Mouse (Mus musculus) kidney, embryonic 15.5 days (tissue): ENCODE results near the gene Pygm. TPM values are rescaled to one million over a fixed set of nuclear protein-coding genes. Genes with fewer than 3 reads are reported as not detected.

Experiments
- ATAC-seq: fragments of 200-750 bp; cut with Nextera tagmentation; replicated peaks from 2 replicates; pipeline ENCODE4 v1.8.0; 2017; ENCODE audit warnings: moderate TSS enrichment; ENCODE audit not compliant: low FRiP score
- H3K27ac ChIP-seq: fragments of 300-500 bp; sonication (generic); 2 replicates; pipeline ENCODE4 v1.5.1; 2015; ENCODE audit warnings: mild to moderate bottlenecking, inconsistent platforms
- H3K27me3 ChIP-seq: fragments of 300-500 bp; sonication (generic); 2 replicates; pipeline ENCODE4 v1.6.1; 2015; ENCODE audit warnings: inconsistent platforms
- H3K36me3 ChIP-seq: fragments of 300-500 bp; sonication (generic); 2 replicates; pipeline ENCODE4 v1.6.1; 2015; ENCODE audit warnings: inconsistent platforms
- H3K4me1 ChIP-seq: fragments of 300-500 bp; sonication (generic); 2 replicates; pipeline ENCODE4 v1.6.1; 2015; ENCODE audit warnings: inconsistent platforms
- H3K4me2 ChIP-seq: fragments of 300-500 bp; sonication (generic); 2 replicates; pipeline ENCODE4 v1.6.1; 2015; ENCODE audit warnings: moderate library complexity, mild to moderate bottlenecking, inconsistent platforms
- H3K4me3 ChIP-seq: fragments of 300-500 bp; sonication (generic); replicated peaks from 2 replicates; pipeline ENCODE4 v1.5.1; 2015; ENCODE audit warnings: mild to moderate bottlenecking, inconsistent platforms
- H3K9ac ChIP-seq: fragments of 300-500 bp; sonication (generic); 2 replicates; pipeline ENCODE4 v1.6.1; 2015; ENCODE audit warnings: mild to moderate bottlenecking, inconsistent platforms
- H3K9me3 ChIP-seq: fragments of 300-500 bp; sonication (generic); replicated peaks from 2 replicates; pipeline ENCODE4 v1.6.1; 2016; ENCODE audit warnings: inconsistent platforms
- WGBS: fragments of 180-500 bp; shearing (Covaris S2); methylation state at CpG from one replicate; pipeline ENCODE4 v1.1.7; 2015; ENCODE audit warnings: mixed read lengths; 5-methylcytosine and 5-hydroxymethylcytosine counted together
- polyA plus RNA-seq: library from polyadenylated mRNA; unstranded; fragments of >200 nt; fragmentation: Nextera tagmentation; extraction: Ambion mirVana; gene quantifications from 2 replicates; pipeline ENCODE4 v1.2.1, GENCODE M21; 2015

The Pygm gene
- polyA plus RNA-seq, 1 experiment from 2014 or later = 28.2 TPM

GRCm38 (mm10) chr19:6342276-6342933 is 41.8 kb upstream of the Pygm start:
- Histone ChIP-seq H3K27me3 (no peaks in the 10 kb centered on the region), H3K4me3 (peak overlapping the region; percentile 81), H3K9me3 (no peaks in the 10 kb centered on the region), H3K36me3 (peaks cover 64% of the 10 kb centered on the region), H3K9ac (no peak overlapping the region), H3K4me1 (peaks cover 61% of the 10 kb centered on the region), H3K27ac (no peak overlapping the region), H3K4me2 (peak overlapping the region; percentile 97)
- 78% methylated on average over 5 of the region's 5 CpGs for WGBS
- no peak for ATAC-seq

GRCm38 (mm10) chr19:6343066-6343925 is 40.9 kb upstream of the Pygm start:
- Histone ChIP-seq H3K4me2 (peak overlapping the region; percentile 97; the same call in 1 of the 2 replicates), H3K36me3 (peaks cover 59% of the 10 kb centered on the region), H3K9ac (no peak overlapping the region), H3K27me3 (no peaks in the 10 kb centered on the region), H3K9me3 (no peaks in the 10 kb centered on the region), H3K4me1 (peaks cover 63% of the 10 kb centered on the region), H3K27ac (no peak overlapping the region), H3K4me3 (no peak overlapping the region)
- 83% methylated on average over 19 of the region's 19 CpGs for WGBS
- no peak for ATAC-seq

DNA sequence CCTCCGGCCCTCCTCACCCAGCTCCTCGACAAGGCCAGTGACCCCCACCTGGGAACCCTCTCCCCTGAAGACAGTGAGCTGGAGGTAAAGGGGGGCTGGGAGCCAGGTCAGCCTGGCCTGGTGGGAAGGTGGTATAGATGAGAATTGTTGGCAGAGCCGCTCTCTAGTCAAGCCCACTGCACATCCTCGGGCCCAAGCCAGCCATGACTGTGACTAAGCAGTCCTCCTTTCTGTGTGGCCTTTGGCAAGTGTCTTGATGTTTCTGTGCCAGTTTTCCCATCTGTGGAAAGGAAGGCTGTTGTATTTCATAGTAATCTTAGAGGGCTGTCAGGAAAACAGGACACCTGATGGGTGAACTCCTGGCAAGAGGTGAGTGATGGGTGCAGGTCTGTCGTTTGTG is 40.2 kb upstream of the Pygm start:
- peaks cover 70% of the 10 kb centered on the region for H3K4me1 ChIP-seq
- WGBS = 85% methylated on average over 5 of the region's 5 CpGs
- no peaks in the 10 kb centered on the region for H3K9me3 ChIP-seq
- H3K9ac ChIP-seq = no peak overlapping the region
- ATAC-seq = no peak
- H3K4me3 ChIP-seq = no peak overlapping the region
- H3K36me3 ChIP-seq = peaks cover 55% of the 10 kb centered on the region
- H3K27me3 ChIP-seq = no peaks in the 10 kb centered on the region
- H3K4me2 ChIP-seq = no peak overlapping the region
- no peak overlapping the region for H3K27ac ChIP-seq

GRCm38 (mm10) chr19:6346023-6346422 is 38.2 kb upstream of the Pygm start:
- no peak for ATAC-seq
- WGBS = 92% methylated on average over 5 of the region's 5 CpGs

GRCm38 (mm10) chr19:6346661-6347060 is 37.5 kb upstream of the Pygm start:
- H3K4me1 ChIP-seq = peaks cover 57% of the 10 kb centered on the region
- no peak overlapping the region for H3K27ac ChIP-seq
- peaks cover 50% of the 10 kb centered on the region for H3K36me3 ChIP-seq
- ATAC-seq = no peak
- H3K4me2 ChIP-seq = no peak overlapping the region
- WGBS = 85% methylated on average over 10 of the region's 10 CpGs
- no peaks in the 10 kb centered on the region for H3K27me3 ChIP-seq
- H3K9ac ChIP-seq = no peak overlapping the region
- no peak overlapping the region for H3K4me3 ChIP-seq
- no peaks in the 10 kb centered on the region for H3K9me3 ChIP-seq

More at GRCm38 (mm10) chr19:6346023-6346422, 38.2 kb upstream of the Pygm start:
- Histone ChIP-seq H3K27me3 (no peaks in the 10 kb centered on the region), H3K9me3 (no peaks in the 10 kb centered on the region), H3K9ac (no peak overlapping the region), H3K4me1 (peaks cover 60% of the 10 kb centered on the region), H3K36me3 (peaks cover 48% of the 10 kb centered on the region), H3K4me2 (no peak overlapping the region), H3K4me3 (no peak overlapping the region), H3K27ac (no peak overlapping the region)

GRCm38 (mm10) chr19:6347615-6348014 is 36.6 kb upstream of the Pygm start:
- Histone ChIP-seq H3K4me1 (peaks cover 50% of the 10 kb centered on the region), H3K9me3 (no peaks in the 10 kb centered on the region), H3K36me3 (peaks cover 55% of the 10 kb centered on the region), H3K9ac (no peak overlapping the region), H3K27me3 (no peaks in the 10 kb centered on the region), H3K27ac (peak overlapping the region; percentile 81; the same call in 1 of the 2 replicates), H3K4me2 (no peak overlapping the region), H3K4me3 (no peak overlapping the region)
- WGBS = 89% methylated on average over 4 of the region's 4 CpGs
- ATAC-seq = no peak

DNA sequence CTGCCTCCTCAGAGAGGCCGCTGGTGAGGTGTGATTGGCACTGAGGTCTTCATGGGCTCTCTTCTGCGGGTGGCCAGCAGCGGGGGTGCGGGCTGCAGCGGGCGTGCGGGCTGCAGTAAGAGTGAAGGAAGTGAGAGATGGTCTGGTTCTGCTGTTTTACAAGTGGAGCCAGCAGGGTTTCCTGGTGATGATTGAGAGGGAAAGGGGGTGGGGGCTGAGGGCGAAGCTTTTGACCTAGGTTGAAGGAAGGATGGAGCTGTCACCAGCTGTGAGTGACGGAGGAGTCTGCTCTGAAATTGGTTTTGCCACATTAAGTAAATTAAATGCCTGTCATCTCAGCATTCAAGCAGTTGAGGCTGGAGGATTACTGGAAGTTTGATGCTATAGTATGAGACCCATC is 35.5 kb upstream of the Pygm start:
- Histone ChIP-seq H3K4me3 (no peak overlapping the region), H3K27me3 (no peaks in the 10 kb centered on the region), H3K9ac (no peak overlapping the region), H3K36me3 (peaks cover 66% of the 10 kb centered on the region), H3K4me2 (no peak overlapping the region), H3K27ac (peak overlapping the region; percentile 81), H3K4me1 (peaks cover 45% of the 10 kb centered on the region), H3K9me3 (no peaks in the 10 kb centered on the region)
- ATAC-seq = no peak
- WGBS = 51% methylated on average over 9 of the region's 9 CpGs

GRCm38 (mm10) chr19:6349215-6349983 is 34.8 kb upstream of the Pygm start:
- peak; percentile 41; the same call in 1 of the 2 replicates for ATAC-seq

GRCm38 (mm10) chr19:6351431-6352106 is 32.6 kb upstream of the Pygm start:
- no peak overlapping the region for H3K4me3 ChIP-seq
- peaks cover 45% of the 10 kb centered on the region for H3K36me3 ChIP-seq
- H3K27me3 ChIP-seq = no peaks in the 10 kb centered on the region
- 65% methylated on average over 14 of the region's 14 CpGs for WGBS
- peaks cover 33% of the 10 kb centered on the region for H3K4me1 ChIP-seq
- no peaks in the 10 kb centered on the region for H3K9me3 ChIP-seq
- no peak overlapping the region for H3K4me2 ChIP-seq
- H3K9ac ChIP-seq = no peak overlapping the region
- no peak for ATAC-seq
- H3K27ac ChIP-seq = no peak overlapping the region

More at GRCm38 (mm10) chr19:6349215-6349983, 34.8 kb upstream of the Pygm start:
- no peak overlapping the region for H3K4me3 ChIP-seq
- peaks cover 45% of the 10 kb centered on the region for H3K4me1 ChIP-seq
- H3K27me3 ChIP-seq = no peaks in the 10 kb centered on the region
- H3K9ac ChIP-seq = no peak overlapping the region
- H3K27ac ChIP-seq = peak overlapping the region; percentile 81
- H3K36me3 ChIP-seq = peaks cover 66% of the 10 kb centered on the region
- WGBS = 15% methylated on average over 14 of the region's 14 CpGs
- H3K9me3 ChIP-seq = no peaks in the 10 kb centered on the region
- H3K4me2 ChIP-seq = 0 out of 2 replicates have a peak overlapping the region, but pooled peaks have one; percentile 1

DNA sequence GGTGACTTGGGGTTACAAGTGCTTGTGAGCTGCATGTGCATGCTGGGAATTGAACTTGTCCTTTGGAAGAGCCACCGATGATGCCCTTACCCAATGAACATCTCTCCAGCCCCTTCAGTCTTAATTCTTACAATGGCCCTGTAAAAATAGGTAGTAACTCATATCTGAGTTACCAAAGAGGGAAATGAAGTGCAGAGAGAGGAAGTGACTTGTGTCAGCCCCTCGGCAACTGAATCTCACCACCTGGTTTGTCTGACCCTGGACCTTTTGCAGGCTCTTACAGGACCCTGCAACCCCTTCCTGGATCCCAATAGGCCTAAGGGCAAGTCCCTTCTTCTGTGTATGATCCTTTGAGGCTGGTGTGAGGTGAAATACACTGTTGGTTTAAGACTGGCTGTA is 32.1 kb upstream of the Pygm start:
- no peak overlapping the region for H3K9ac ChIP-seq
- WGBS = 74% methylated on average over 2 of the region's 2 CpGs
- H3K27ac ChIP-seq = no peak overlapping the region
- H3K4me2 ChIP-seq = no peak overlapping the region
- peaks cover 40% of the 10 kb centered on the region for H3K36me3 ChIP-seq
- peaks cover 31% of the 10 kb centered on the region for H3K4me1 ChIP-seq
- no peak for ATAC-seq
- no peak overlapping the region for H3K4me3 ChIP-seq
- no peaks in the 10 kb centered on the region for H3K27me3 ChIP-seq
- no peaks in the 10 kb centered on the region for H3K9me3 ChIP-seq

DNA sequence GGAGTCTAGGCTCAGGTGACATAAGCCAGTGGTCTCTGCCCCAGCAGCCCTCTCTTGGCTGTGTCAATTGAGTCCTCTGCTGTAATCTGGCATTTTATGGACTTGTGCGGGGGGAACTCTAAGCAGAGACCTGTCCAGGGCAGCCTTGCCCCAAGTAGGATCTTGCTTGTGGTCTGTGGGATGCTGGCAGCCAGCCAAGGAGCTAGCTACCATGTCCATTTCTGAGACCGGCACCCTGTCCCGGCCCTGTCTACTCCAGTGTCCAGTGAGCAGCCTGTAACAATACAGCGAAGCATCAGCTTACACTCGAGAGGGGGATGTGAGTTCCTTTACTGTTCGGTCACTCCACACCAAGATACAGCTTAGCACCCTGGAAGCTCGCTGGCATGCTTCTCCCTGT is 30.2 kb upstream of the Pygm start:
- H3K4me3 ChIP-seq = no peak overlapping the region
- no peak for ATAC-seq
- H3K4me2 ChIP-seq = no peak overlapping the region
- H3K27ac ChIP-seq = no peak overlapping the region
- H3K9ac ChIP-seq = no peak overlapping the region
- peaks cover 11% of the 10 kb centered on the region for H3K4me1 ChIP-seq
- WGBS = 51% methylated on average over 7 of the region's 7 CpGs
- no peaks in the 10 kb centered on the region for H3K9me3 ChIP-seq
- no peaks in the 10 kb centered on the region for H3K27me3 ChIP-seq
- H3K36me3 ChIP-seq = peaks cover 30% of the 10 kb centered on the region
